Mouse (Mus musculus) small intestine, adult 2 months (tissue): ENCODE data around the gene Foxj1. TPM values are rescaled to one million over a fixed set of nuclear protein-coding genes. Genes with fewer than 3 reads are reported as not detected.

ENCODE experiments used
- H3K27ac ChIP-seq: fragments of 200-500 bp; 2 replicates; pipeline ENCODE4 v1.5.1; 2012; ENCODE audit warnings: low read depth, low read length, control low read depth, inconsistent platforms; ENCODE audit not compliant: insufficient read depth
- H3K27me3 ChIP-seq: fragments of 200-500 bp; 2 replicates; pipeline ENCODE4 v1.6.1; 2012; ENCODE audit warnings: mild to moderate bottlenecking, moderate library complexity, low read length, inconsistent platforms; ENCODE audit not compliant: control insufficient read depth, insufficient read depth
- H3K36me3 ChIP-seq: fragments of 200-500 bp; 2 replicates; pipeline ENCODE4 v1.6.1; 2012; ENCODE audit warnings: mild to moderate bottlenecking, low read length, control low read depth, inconsistent platforms; ENCODE audit not compliant: control insufficient read depth, insufficient read depth
- H3K4me1 ChIP-seq: fragments of 200-500 bp; 2 replicates; pipeline ENCODE4 v1.6.1; 2012; ENCODE audit warnings: low read length, inconsistent platforms, mixed read lengths; ENCODE audit not compliant: control insufficient read depth, insufficient read depth, insufficient read length
- H3K4me3 ChIP-seq: fragments of 200-500 bp; 2 replicates; pipeline ENCODE4 v1.5.1; 2012; ENCODE audit warnings: low read depth, mild to moderate bottlenecking, control low read depth, inconsistent platforms, low read length, moderate library complexity
- CTCF ChIP-seq: fragments of 200-500 bp; IDR thresholded peaks from 2 replicates; pipeline ENCODE4 v1.5.1; 2012; ENCODE audit warnings: low read depth, mild to moderate bottlenecking, control low read depth, inconsistent platforms, low read length, moderate library complexity, mixed read lengths; ENCODE audit not compliant: insufficient replicate concordance, insufficient read length; ENCODE audit errors: extremely low read depth
- POLR2A ChIP-seq: fragments of 200-500 bp; IDR thresholded peaks from 2 replicates; pipeline ENCODE4 v1.6.1; 2012; ENCODE audit warnings: low read depth, mild to moderate bottlenecking, control low read depth, inconsistent platforms, low read length, moderate library complexity
- WGBS: fragments of 180-500 bp; shearing (Covaris S2); methylation state at CpG from one replicate; pipeline ENCODE4 v1.1.7; 2018; 5-methylcytosine and 5-hydroxymethylcytosine counted together
- polyA plus RNA-seq: library from polyadenylated mRNA; depleted of rRNA; stranded (reverse); fragments of >200 nt; gene quantifications from 2 replicates; pipeline ENCODE4 v1.2.3, GENCODE M21; 2012

The Foxj1 gene
- polyA plus RNA-seq, 1 experiment, result 0.19 TPM

DNA sequence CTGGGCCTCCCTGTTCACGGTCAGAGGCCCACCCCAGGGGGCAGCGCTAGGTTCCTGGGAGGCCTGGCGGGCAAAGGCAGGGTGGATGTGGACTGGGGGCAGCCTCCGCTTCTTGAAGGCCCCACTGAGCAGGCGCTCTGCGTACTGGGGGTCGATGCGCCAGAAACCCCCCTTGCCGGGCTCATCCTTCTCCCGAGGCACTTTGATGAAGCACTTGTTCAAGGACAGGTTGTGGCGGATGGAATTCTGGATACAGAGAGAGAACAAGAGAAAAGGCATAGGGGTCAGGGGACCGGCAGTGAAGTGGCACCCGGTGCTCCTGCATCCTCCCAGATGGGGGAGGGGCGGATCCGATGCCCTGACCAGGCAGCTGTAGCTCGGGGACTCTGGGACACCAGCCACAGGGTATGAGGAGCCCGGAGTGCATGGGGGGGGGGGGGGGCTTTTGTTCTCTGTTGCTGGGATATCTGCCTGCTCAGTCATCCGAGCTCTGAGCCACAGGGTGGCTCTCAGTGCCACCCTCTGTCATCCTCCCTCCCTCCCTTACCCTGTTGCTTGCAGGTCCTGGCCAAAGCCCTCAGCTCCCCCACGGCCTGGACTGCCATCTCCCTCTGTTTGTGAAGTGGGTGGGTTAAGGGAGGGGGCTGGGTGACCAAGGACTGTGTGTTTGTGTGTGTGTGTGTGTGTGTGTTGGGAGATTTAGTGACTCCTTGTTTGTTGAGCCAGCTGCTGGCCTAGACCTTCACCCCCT is 2.8 kb downstream of the Foxj1 start:
- Histone ChIP-seq H3K27ac (no peak overlapping the region), H3K4me1 (peaks cover 8% of the 10 kb centered on the region), H3K27me3 (peaks cover 10% of the 10 kb centered on the region), H3K36me3 (no peaks in the 10 kb centered on the region), H3K4me3 (no peak overlapping the region)
- TF ChIP-seq POLR2A (no peak), CTCF (no peak)
- 61% methylated on average over 19 of the region's 19 CpGs for WGBS

GRCm38 (mm10) chr11:116330211-116330518 is 5.0 kb downstream of the Foxj1 start:
- no peak for TF ChIP-seq POLR2A
- TF ChIP-seq CTCF, result no peak
- H3K4me3 ChIP-seq, result no peak overlapping the region
- peaks cover 7% of the 10 kb centered on the region for H3K4me1 ChIP-seq
- no peaks in the 10 kb centered on the region for H3K36me3 ChIP-seq
- no peak overlapping the region for H3K27ac ChIP-seq
- WGBS, result 78% methylated on average over 7 of the region's 7 CpGs
- H3K27me3 ChIP-seq, result peaks cover 10% of the 10 kb centered on the region

- H3K36me3 ChIP-seq, result no peaks in the 10 kb centered on the region
- no peak for TF ChIP-seq POLR2A
- TF ChIP-seq CTCF, result no peak
- 41% methylated on average over 18 of the region's 18 CpGs for WGBS
- no peak overlapping the region for H3K27ac ChIP-seq
- H3K4me1 ChIP-seq, result peaks cover 4% of the 10 kb centered on the region
- no peak overlapping the region for H3K4me3 ChIP-seq
- H3K27me3 ChIP-seq, result peaks cover 4% of the 10 kb centered on the region; the same call in 1 of the 2 replicates
Measured at GRCm38 (mm10) chr11:116329314-116330210, 5.6 kb downstream of the Foxj1 start.

DNA sequence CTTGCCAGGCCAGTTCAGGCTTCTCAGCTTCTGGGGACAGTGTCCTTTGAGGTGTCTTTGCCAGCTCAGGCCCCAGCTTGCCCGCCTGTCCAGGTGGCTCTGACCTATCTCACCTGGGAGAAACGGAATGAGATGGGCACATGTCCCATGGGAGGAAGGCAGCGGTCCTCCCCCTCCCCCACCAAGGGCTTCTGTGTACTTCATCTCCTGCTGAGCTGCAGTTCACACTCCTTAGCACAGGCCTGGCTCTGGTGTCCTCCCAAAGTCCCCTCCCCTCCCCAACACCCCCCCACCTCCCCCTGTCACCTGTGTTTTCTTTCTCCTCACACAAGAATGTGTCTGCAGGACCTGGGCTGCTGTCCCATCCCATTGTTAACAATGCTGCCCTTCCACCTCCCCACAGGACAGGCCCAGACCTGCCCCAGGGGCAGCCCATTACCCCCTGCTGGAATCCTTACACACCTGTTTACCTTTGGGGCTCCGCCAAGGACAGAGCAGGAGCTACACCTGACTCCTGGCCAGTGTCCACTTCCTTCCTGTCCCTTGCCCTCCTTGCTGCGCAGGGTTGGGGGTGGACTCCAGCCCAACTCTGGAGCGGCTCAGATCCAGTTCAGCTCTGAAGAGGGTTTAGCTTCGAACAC is 8.1 kb downstream of the Foxj1 start:
- no peaks in the 10 kb centered on the region for H3K36me3 ChIP-seq
- H3K4me3 ChIP-seq, result no peak overlapping the region
- TF ChIP-seq CTCF (no peak), POLR2A (no peak)
- WGBS, result 85% methylated on average over 7 of the region's 7 CpGs
- H3K27me3 ChIP-seq, result no peaks in the 10 kb centered on the region
- no peak overlapping the region for H3K27ac ChIP-seq
- no peaks in the 10 kb centered on the region for H3K4me1 ChIP-seq

- H3K36me3 ChIP-seq, result no peaks in the 10 kb centered on the region
- peak overlapping the region; percentile 63 for H3K4me3 ChIP-seq
- WGBS, result 2% methylated on average over 41 of the region's 41 CpGs
- H3K27me3 ChIP-seq, result no peaks in the 10 kb centered on the region
- H3K4me1 ChIP-seq, result peaks cover 3% of the 10 kb centered on the region
- TF ChIP-seq CTCF (peak; percentile 86), POLR2A (no peak)
- no peak overlapping the region for H3K27ac ChIP-seq
Measured at GRCm38 (mm10) chr11:116318719-116319659, 16.2 kb downstream of the Foxj1 start.

- Histone ChIP-seq H3K27me3 (no peaks in the 10 kb centered on the region), H3K36me3 (no peaks in the 10 kb centered on the region), H3K4me1 (no peaks in the 10 kb centered on the region; the same call in 1 of the 2 replicates), H3K27ac (no peak overlapping the region), H3K4me3 (no peak overlapping the region)
- TF ChIP-seq POLR2A, result no peak
- no peak for TF ChIP-seq CTCF
- WGBS, result 29% methylated on average over 8 of the region's 8 CpGs
Measured at GRCm38 (mm10) chr11:116312359-116312758, 22.8 kb downstream of the Foxj1 start.
